Mouse (Mus musculus) neural tube, embryonic 14.5 days (tissue): ENCODE measurements around the gene Gm973. TPM values are rescaled to one million over a fixed set of nuclear protein-coding genes. Genes with fewer than 3 reads are reported as not detected.

Source experiments
- ATAC-seq: fragments of 200-750 bp; cut with Nextera tagmentation; 2 replicates; pipeline ENCODE4 v1.8.0; 2017; ENCODE audit warnings: low read depth, mild to moderate bottlenecking, moderate TSS enrichment, moderate library complexity
- H3K27ac ChIP-seq: fragments of 300-500 bp; sonication (generic); 2 replicates; pipeline ENCODE4 v1.5.1; 2014; ENCODE audit warnings: low read depth, mild to moderate bottlenecking, control low read depth, low read length, moderate library complexity, mixed read lengths
- H3K27me3 ChIP-seq: fragments of 300-500 bp; sonication (generic); 2 replicates; pipeline ENCODE4 v1.6.1; 2014; ENCODE audit warnings: low read length; ENCODE audit not compliant: control insufficient read depth, insufficient read depth
- H3K36me3 ChIP-seq: fragments of 300-500 bp; sonication (generic); 2 replicates; pipeline ENCODE4 v1.6.1; 2014; ENCODE audit warnings: low read length, mixed read lengths; ENCODE audit not compliant: control insufficient read depth, insufficient read depth
- H3K4me1 ChIP-seq: fragments of 300-500 bp; sonication (generic); 2 replicates; pipeline ENCODE4 v1.6.1; 2014; ENCODE audit warnings: low read length; ENCODE audit not compliant: control insufficient read depth, insufficient read depth
- H3K4me2 ChIP-seq: fragments of 300-500 bp; sonication (generic); 2 replicates; pipeline ENCODE4 v1.6.1; 2014; ENCODE audit warnings: mild to moderate bottlenecking, low read depth, low read length, control low read depth
- H3K4me3 ChIP-seq: fragments of 300-500 bp; sonication (generic); 2 replicates; pipeline ENCODE4 v1.5.1; 2014; ENCODE audit warnings: low read depth, low read length, control low read depth, mixed read lengths
- H3K9ac ChIP-seq: fragments of 300-500 bp; sonication (generic); replicated peaks from 2 replicates; pipeline ENCODE4 v1.6.1; 2014; ENCODE audit warnings: low read depth, mild to moderate bottlenecking, control low read depth, low read length, mixed read lengths
- H3K9me3 ChIP-seq: fragments of 300-500 bp; sonication (generic); 2 replicates; pipeline ENCODE4 v1.6.1; 2016; ENCODE audit warnings: low read length; ENCODE audit not compliant: control insufficient read depth
- WGBS: fragments of 180-500 bp; shearing (Covaris S2); extraction: QIAGEN DNeasy Blood & Tissue Kit; methylation state at CpG from one replicate; pipeline ENCODE4 v1.1.7; 2014; 5-methylcytosine and 5-hydroxymethylcytosine counted together
- polyA plus RNA-seq: library from polyadenylated mRNA; unstranded; fragments of >200 nt; fragmentation: Nextera tagmentation; extraction: Ambion mirVana; gene quantifications from 2 replicates; pipeline ENCODE4 v1.2.1, GENCODE M21; 2014

The Gm973 gene
- polyA plus RNA-seq, 1 experiment from 2014 or later, result 13.2 TPM

GRCm38 (mm10) chr1:59567521-59567920 is 51.5 kb downstream of the Gm973 start:
- ATAC-seq, result no peak
- no peaks in the 10 kb centered on the region for H3K27me3 ChIP-seq
- no peak overlapping the region for H3K27ac ChIP-seq
- no peaks in the 10 kb centered on the region for H3K4me1 ChIP-seq
- H3K9me3 ChIP-seq, result no peaks in the 10 kb centered on the region
- H3K4me3 ChIP-seq, result no peak overlapping the region
- H3K9ac ChIP-seq, result no peak overlapping the region
- WGBS, result 88% methylated on average over 4 of the region's 4 CpGs
- no peak overlapping the region for H3K4me2 ChIP-seq
- no peaks in the 10 kb centered on the region for H3K36me3 ChIP-seq

- no peak for ATAC-seq
- H3K4me1 ChIP-seq, result no peaks in the 10 kb centered on the region
- no peak overlapping the region for H3K4me2 ChIP-seq
- H3K36me3 ChIP-seq, result no peaks in the 10 kb centered on the region
- 97% methylated on average over 1 of the region's 1 CpGs for WGBS
- no peak overlapping the region for H3K27ac ChIP-seq
- no peaks in the 10 kb centered on the region for H3K9me3 ChIP-seq
- H3K9ac ChIP-seq, result no peak overlapping the region
- H3K27me3 ChIP-seq, result no peaks in the 10 kb centered on the region
- no peak overlapping the region for H3K4me3 ChIP-seq
These were observed 52.2 kb downstream of the Gm973 start for GRCm38 (mm10) chr1:59568283-59568682.

GRCm38 (mm10) chr1:59569301-59569700 is 53.2 kb downstream of the Gm973 start:
- Histone ChIP-seq H3K27me3 (no peaks in the 10 kb centered on the region), H3K4me1 (peaks cover 5% of the 10 kb centered on the region), H3K9me3 (no peaks in the 10 kb centered on the region), H3K4me3 (no peak overlapping the region), H3K9ac (no peak overlapping the region), H3K4me2 (no peak overlapping the region), H3K36me3 (no peaks in the 10 kb centered on the region), H3K27ac (no peak overlapping the region)
- 93% methylated on average over 5 of the region's 5 CpGs for WGBS
- no peak for ATAC-seq

- Histone ChIP-seq H3K9me3 (no peaks in the 10 kb centered on the region), H3K9ac (no peak overlapping the region), H3K36me3 (no peaks in the 10 kb centered on the region), H3K4me3 (no peak overlapping the region), H3K27ac (no peak overlapping the region), H3K4me1 (peaks cover 8% of the 10 kb centered on the region), H3K27me3 (no peaks in the 10 kb centered on the region), H3K4me2 (no peak overlapping the region)
- WGBS, result 33% methylated on average over 4 of the region's 4 CpGs
- ATAC-seq, result no peak
These were observed 54.7 kb downstream of the Gm973 start for GRCm38 (mm10) chr1:59570767-59571166.

GRCm38 (mm10) chr1:59571502-59571901 is 55.4 kb downstream of the Gm973 start:
- 86% methylated on average over 3 of the region's 3 CpGs for WGBS
- no peaks in the 10 kb centered on the region for H3K27me3 ChIP-seq
- H3K36me3 ChIP-seq, result no peaks in the 10 kb centered on the region
- H3K4me3 ChIP-seq, result no peak overlapping the region
- no peak overlapping the region for H3K4me2 ChIP-seq
- H3K9ac ChIP-seq, result no peak overlapping the region
- ATAC-seq, result no peak
- H3K27ac ChIP-seq, result no peak overlapping the region
- H3K9me3 ChIP-seq, result no peaks in the 10 kb centered on the region
- peaks cover 8% of the 10 kb centered on the region for H3K4me1 ChIP-seq

GRCm38 (mm10) chr1:59573843-59574242 is 57.8 kb downstream of the Gm973 start:
- WGBS, result 49% methylated on average over 3 of the region's 3 CpGs
- Histone ChIP-seq H3K27me3 (no peaks in the 10 kb centered on the region), H3K36me3 (no peaks in the 10 kb centered on the region), H3K4me2 (peak overlapping the region; percentile 58; the same call in 1 of the 2 replicates), H3K4me3 (no peak overlapping the region), H3K4me1 (peaks cover 8% of the 10 kb centered on the region), H3K9ac (peak overlapping the region; percentile 50), H3K27ac (peak overlapping the region; percentile 75), H3K9me3 (no peaks in the 10 kb centered on the region)
- peak; percentile 16; the same call in 1 of the 2 replicates for ATAC-seq

- peak; percentile 93 for ATAC-seq
- Histone ChIP-seq H3K4me2 (peak overlapping the region; percentile 58), H3K4me1 (peaks cover 8% of the 10 kb centered on the region), H3K27ac (peak overlapping the region; percentile 75), H3K9ac (peak overlapping the region; percentile 50), H3K36me3 (no peaks in the 10 kb centered on the region), H3K4me3 (peak overlapping the region; percentile 19), H3K27me3 (no peaks in the 10 kb centered on the region), H3K9me3 (no peaks in the 10 kb centered on the region)
- 15% methylated on average over 21 of the region's 21 CpGs for WGBS
These were observed 58.5 kb downstream of the Gm973 start for GRCm38 (mm10) chr1:59574262-59575187.

- Histone ChIP-seq H3K36me3 (no peaks in the 10 kb centered on the region), H3K4me3 (no peak overlapping the region), H3K27ac (no peak overlapping the region), H3K4me2 (no peak overlapping the region), H3K4me1 (peaks cover 8% of the 10 kb centered on the region), H3K9ac (no peak overlapping the region), H3K27me3 (no peaks in the 10 kb centered on the region), H3K9me3 (no peaks in the 10 kb centered on the region)
- no peak for ATAC-seq
- 78% methylated on average over 4 of the region's 4 CpGs for WGBS
These were observed 62.7 kb downstream of the Gm973 start for GRCm38 (mm10) chr1:59578770-59579169.

GRCm38 (mm10) chr1:59579327-59579726 is 63.3 kb downstream of the Gm973 start:
- H3K4me3 ChIP-seq, result no peak overlapping the region
- WGBS, result 64% methylated on average over 5 of the region's 5 CpGs
- H3K9me3 ChIP-seq, result no peaks in the 10 kb centered on the region
- H3K9ac ChIP-seq, result no peak overlapping the region
- no peak for ATAC-seq
- H3K27me3 ChIP-seq, result no peaks in the 10 kb centered on the region
- no peaks in the 10 kb centered on the region for H3K36me3 ChIP-seq
- no peak overlapping the region for H3K4me2 ChIP-seq
- H3K4me1 ChIP-seq, result peaks cover 3% of the 10 kb centered on the region
- H3K27ac ChIP-seq, result no peak overlapping the region
